Mouse (Mus musculus): ENCODE results near the gene Flrt2.
"Not testable (repeated sequence)": the region's sequence is repeated elsewhere in the genome, so short reads cannot be mapped to it uniquely, and the experiment has no call there.

Flrt2 gene

DNA sequence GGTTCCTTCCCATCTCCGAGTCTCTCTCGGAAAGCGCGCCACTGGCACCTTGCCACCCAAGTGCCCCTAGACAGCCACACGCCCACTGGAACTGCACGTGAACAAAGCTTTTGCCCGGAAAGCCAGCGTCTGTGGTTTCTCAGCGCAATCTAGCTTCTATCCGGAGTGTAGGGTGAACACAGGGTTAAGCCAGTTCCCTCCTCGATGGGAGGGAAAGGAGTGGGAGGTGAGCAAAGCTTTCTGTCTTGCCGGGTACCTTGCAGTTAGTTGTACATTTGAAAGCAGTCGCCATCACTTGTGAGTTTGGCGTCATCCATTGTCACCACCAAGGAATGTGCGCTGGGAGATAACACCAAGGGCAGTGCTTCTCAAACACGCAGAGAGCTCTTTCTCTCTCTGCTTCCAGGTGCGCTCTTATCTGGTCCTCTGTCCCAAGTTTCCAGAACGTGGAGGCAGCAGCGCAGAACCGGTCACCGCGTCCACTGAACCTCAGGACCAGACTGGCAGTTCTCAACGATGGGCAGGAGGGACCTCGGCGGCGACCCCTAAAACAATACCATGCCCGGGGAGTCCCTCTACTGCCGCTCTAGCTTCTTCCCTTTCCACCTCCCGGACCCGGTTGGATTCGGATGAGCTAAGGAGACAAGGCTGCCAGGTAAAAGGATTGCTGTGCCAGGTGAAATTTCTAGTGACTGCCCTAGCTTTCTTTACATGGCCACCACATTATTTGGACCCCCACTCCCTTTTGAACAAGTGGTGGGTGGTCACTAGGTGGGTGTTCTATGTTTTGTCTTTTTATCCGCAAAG is at the start of gene Flrt2:
Gene Flrt2, plus strand, starts transcription at position 266 of the 807 bp plus-strand sequence.
- no peak for DNase-seq (ENCODE audit: low read depth in 1 of 2, low spot score in 2 of 2)

- no peak for DNase-seq (ENCODE audit: low read depth in 1 of 2, low spot score in 2 of 2)
Measured at GRCm38 (mm10) chr12:95642226-95642625, 49.8 kb upstream of the Flrt2 start.

DNA sequence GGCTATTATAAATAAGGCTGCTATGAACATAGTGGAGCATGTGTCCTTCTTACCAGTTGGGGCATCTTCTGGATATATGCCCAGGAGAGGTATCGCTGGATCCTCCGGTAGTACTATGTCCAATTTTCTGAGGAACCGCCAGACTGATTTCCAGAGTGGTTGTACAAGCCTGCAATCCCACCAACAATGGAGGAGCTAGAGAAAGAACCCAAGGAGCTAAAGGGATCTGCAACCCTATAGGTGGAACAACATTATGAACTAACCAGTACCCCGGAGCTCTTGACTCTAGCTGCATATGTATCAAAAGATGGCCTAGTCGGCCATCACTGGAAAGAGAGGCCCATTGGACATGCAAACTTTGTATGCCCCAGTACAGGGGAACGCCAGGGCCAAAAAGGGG is 44.8 kb upstream of the Flrt2 start:
- DNase-seq (ENCODE audit: low read depth in 1 of 2, low spot score in 2 of 2), result not testable (repeated sequence)

DNA sequence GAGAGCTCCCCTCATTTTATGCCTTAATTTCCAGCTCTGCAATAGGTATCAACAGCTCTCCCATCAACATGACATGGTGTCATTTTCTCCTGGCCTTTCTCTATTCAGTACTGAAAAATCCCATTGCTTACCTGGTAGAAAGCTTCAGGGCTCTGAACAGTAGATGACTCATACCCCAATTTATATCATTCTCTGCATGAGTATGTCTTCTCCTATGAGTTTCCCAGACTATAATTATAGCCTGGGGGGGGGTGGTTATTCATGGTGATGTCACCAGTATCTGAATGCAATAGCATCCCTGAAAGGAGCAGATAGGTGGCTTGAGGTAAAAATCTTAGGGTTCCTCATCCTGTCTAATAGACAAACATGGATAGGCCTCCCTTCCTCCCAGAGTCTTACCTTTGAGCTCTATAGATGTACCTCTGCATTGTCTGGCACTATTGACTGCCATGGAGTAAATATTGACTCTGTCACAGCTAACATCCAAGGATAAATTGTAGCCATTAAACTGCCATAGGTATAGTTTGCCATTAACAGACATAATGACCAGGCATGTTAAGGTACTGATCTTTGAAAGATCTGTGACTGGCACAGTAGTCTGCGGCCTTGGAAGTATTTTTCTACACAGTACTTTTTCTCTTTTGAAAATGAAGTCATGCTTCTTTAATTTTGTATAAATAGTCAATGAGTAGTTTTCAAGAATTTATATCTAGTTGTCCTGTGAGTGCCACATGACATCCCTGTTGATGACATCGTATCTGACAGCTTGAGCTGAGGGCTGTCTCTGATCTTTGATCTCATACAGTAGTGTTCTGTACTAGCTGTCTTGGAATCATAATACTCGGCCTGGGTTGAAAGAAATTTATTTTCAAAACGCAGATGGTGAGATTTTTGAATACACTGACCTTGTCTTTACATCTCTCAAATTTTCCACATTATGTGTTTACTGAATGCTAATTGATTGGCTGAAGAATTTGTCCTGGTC is 39.6 kb upstream of the Flrt2 start:
- no peak for DNase-seq (ENCODE audit: low read depth in 1 of 2, low spot score in 2 of 2)

DNA sequence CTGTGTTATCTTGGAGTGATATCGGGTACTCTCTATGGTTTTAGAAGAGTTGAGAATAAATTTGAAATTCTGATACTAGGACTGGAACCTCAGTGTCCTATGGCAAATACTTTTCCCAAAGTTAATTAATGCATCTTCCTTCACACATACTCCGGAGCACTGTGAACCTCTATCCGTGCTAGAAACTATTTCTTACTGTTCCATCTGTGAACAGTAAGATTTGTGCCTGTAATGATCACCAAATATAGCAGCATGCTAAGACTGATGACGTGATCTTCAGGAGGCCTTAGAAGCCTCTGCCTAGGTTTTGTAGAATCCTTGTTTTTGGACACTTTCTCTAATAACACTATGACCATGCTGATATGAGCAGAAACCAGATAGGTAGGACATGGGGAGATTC is 35.4 kb upstream of the Flrt2 start:
- DNase-seq (ENCODE audit: low read depth in 1 of 2, low spot score in 2 of 2), result no peak

DNA sequence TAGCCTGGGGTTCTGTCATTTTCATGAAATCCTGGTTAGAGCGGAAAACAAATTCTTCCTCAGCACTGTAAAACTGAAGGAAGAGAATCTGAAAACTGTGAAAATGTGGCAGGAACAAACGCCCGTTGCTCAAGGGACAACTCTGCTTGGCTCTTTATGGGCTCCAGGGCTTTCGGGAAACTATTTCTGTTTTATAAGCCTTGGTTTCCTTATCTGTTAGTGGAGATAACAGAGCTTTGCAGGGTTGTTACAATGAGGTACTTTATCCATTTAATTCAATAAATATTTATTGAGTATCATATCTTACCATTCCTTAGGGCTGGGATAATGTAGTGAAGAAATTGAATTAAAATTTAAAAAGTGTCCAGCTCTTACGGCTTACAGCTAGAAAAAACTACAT is 24.7 kb upstream of the Flrt2 start:
- DNase-seq (ENCODE audit: low read depth in 1 of 2, low spot score in 2 of 2), result no peak

- no peak for DNase-seq (ENCODE audit: low read depth in 1 of 2, low spot score in 2 of 2)
Measured at GRCm38 (mm10) chr12:95675711-95676110, 16.3 kb upstream of the Flrt2 start.

GRCm38 (mm10) chr12:95690819-95691218 is 1.2 kb upstream of the Flrt2 start:
- DNase-seq (ENCODE audit: low read depth in 1 of 2, low spot score in 2 of 2), result no peak

DNA sequence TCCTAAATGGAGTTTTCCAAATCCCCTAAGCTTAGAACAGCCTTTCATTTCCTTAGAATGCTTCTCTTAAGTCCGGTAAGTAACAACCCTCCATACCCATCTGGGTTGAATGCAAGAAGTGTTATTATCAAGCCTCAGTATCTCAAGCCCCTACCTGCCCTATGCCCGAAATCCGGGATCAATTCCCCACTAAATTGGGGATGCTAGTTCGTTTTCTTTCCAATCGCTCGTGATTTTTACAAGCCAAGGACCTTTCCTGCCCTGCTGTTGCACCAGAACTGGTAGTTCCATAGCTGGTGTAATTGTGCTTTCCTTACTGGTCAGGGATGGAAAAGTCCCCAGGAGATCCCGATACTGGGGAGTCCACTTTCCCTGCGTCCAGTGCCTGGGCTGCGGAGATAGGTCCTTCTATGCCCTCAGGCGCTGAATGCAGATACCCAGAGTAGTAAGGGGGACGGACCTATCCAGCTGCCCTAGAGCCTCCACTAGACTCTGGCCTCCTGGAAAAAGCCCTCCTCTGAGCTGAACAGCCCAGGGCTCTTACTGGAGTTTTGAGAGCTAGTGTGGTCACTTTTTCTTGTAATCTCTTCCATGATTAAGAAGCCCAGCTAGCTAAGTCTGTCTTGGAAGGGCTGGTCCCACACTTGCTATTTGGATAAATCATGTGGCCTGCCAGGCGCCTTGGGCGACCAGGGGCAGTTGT is 1.1 kb downstream of the Flrt2 start:
- no peak for DNase-seq (ENCODE audit: low read depth in 1 of 2, low spot score in 2 of 2)

- DNase-seq (ENCODE audit: low read depth in 1 of 2, low spot score in 2 of 2), result peak in 1 of 2 experiments; percentile 21
Measured at GRCm38 (mm10) chr12:95693651-95694471, 1.8 kb downstream of the Flrt2 start.

GRCm38 (mm10) chr12:95694507-95694906 is 2.5 kb downstream of the Flrt2 start:
- DNase-seq (ENCODE audit: low read depth in 1 of 2, low spot score in 2 of 2), result no peak

DNA sequence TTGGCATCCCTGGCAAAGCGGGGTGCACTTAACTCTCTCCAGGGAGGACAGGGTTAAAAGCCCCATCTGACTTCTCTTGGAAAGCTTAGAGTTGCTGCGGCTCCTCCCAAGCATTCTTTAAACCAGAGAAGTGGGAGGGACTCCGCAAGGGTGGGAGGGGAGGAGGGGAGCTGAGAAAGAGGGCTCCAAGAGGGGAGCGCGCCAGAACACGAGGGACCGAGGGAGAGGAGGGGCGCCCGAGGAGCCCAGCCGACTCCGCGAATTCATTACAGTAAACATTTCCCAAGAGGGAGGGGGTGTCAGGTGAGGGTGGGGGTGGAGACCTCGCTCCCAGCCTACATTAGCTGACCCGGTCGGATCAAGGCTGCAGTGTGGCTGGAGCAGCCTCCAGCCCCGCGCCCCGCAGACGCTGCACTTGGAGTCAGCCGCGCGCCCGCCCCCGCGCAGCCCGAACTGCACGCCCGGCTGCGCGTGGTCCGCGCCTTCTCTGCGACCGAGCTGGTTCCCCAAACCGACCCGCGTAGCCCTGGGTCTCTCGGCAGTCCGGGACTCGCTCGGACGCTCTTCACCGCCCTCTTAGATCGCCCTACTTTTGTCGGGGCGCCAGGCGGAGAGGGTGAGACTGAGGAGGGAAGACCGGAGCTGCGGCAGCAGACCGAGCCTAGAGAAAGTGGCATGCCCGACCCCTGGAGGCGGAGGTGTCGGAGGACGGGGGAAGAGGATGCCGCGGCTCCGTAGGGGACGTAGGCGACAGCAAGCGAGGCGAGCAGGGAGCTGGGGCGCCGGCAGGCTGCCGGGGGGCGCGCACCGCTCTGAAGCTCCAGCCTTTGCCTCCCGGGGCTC is 3.2 kb downstream of the Flrt2 start:
- DNase-seq (ENCODE audit: low read depth in 1 of 2, low spot score in 2 of 2), result no peak

- no peak for DNase-seq (ENCODE audit: low read depth in 1 of 2, low spot score in 2 of 2)
Measured at GRCm38 (mm10) chr12:95695834-95696521, 4.0 kb downstream of the Flrt2 start.

DNA sequence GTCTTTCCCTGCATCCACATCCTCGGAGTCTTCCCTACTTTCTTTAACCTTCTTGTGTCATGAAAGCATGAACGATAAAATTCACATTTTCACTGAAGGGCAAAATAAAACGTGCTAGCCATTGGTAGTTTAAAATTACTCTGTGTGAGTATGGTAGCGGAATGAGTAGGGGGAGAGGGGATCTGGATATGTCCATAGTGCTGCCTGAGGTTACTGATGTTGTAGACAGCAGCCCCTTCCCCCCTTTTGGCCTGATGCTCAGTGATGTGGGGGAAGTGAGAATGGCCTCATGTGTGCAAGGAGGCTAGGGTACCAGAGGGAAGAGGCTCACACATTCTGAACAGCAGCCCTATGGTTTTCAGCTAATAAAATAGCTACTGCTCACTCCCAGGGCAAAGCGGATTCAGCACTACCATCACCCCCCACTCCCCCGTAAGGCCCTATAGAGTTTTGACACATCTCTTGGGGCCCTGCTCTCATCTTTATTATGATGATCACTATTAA is 4.5 kb downstream of the Flrt2 start:
- DNase-seq (ENCODE audit: low read depth in 1 of 2, low spot score in 2 of 2), result no peak

DNA sequence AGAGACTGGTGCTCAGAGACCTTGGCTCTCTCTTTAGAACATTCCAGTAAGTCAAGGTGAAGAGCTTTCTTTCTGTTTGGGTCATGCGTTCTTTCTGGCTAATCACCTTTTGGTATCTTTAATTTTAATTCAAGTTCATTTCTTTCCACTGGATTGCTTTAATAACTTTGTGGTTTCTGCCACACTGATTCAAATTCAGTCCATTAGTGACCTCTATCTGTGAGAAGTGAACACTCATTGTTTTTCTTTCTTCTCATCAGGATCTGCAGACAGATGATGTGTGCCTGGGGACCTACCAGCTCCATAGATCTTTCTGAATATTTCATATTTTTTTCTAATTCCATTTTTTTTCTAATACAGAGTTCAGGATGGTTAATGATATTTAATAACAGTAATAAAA is 6.5 kb downstream of the Flrt2 start:
- DNase-seq (ENCODE audit: low read depth in 1 of 2, low spot score in 2 of 2), result no peak

DNA sequence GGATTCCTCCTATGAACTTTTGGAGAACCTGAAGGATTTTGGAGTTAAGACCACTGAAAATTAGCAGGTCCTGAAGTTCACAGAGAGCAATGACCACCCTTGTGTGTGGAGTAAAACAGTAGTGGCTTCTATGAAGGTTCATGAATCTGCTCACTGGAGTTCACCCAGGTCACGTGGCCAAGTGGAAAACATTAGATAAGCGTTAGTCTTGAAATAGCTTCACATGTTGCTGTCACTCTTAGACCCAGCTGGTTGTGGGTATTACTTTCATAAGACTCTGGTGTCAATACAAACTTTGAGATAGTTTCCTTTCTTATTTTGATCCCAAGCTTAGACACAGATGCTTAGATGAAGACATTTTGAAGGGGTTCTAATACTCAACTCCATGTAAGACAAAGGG is 8.7 kb downstream of the Flrt2 start:
- DNase-seq (ENCODE audit: low read depth in 1 of 2, low spot score in 2 of 2), result no peak

DNA sequence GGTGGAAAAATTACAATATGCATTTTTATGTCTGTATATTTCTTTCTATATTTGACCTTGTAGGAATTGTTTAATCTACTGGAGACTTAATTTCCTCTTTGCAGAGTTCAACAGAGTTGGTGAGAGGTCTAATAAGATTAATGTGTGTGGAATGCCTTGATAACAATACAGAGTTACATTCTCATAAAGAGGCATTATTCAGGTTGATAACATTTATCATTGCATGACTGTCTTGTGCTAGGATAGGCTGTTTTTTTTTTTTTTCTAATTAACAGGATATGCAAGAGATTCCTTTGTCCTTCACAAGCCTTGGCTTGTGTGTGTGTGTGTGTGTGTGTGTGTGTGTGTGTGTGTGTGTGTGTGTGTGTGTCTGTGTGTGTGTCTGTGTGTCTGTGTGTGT is 9.6 kb downstream of the Flrt2 start:
- no peak for DNase-seq (ENCODE audit: low read depth in 1 of 2, low spot score in 2 of 2)

GRCm38 (mm10) chr12:95705006-95705405 is 13.0 kb downstream of the Flrt2 start:
- DNase-seq (ENCODE audit: low read depth in 1 of 2, low spot score in 2 of 2), result no peak

- no peak for DNase-seq (ENCODE audit: low read depth in 1 of 2, low spot score in 2 of 2)
Measured at GRCm38 (mm10) chr12:95723265-95723664, 31.2 kb downstream of the Flrt2 start.

Measured in monocyte, adult 2 months (primary cell).